Mouse (Mus musculus) limb, embryonic 14.5 days (tissue): ENCODE data around the gene Rps28. TPM values are rescaled to one million over a fixed set of nuclear protein-coding genes. Genes with fewer than 3 reads are reported as not detected.

ENCODE experiments used
- ATAC-seq: fragments of 200-750 bp; cut with Nextera tagmentation; 2 replicates; pipeline ENCODE4 v1.8.0; 2017; ENCODE audit warnings: low read depth, moderate number of reproducible peaks, moderate TSS enrichment; ENCODE audit not compliant: low FRiP score
- DNase-seq: peaks from one replicate; pipeline ENCODE4 v3.0.0-alpha.2; 2015; ENCODE audit warnings: low spot score
- H3K27ac ChIP-seq: fragments of 300-500 bp; sonication (generic); replicated peaks from 2 replicates; pipeline ENCODE4 v1.5.1; 2014; ENCODE audit warnings: low read depth, mild to moderate bottlenecking, low read length, moderate library complexity, mixed read lengths
- H3K27me3 ChIP-seq: fragments of 300-500 bp; sonication (generic); 2 replicates; pipeline ENCODE4 v1.6.1; 2014; ENCODE audit warnings: low read length, mixed read lengths; ENCODE audit not compliant: control insufficient read depth, insufficient read depth
- H3K36me3 ChIP-seq: fragments of 300-500 bp; sonication (generic); 2 replicates; pipeline ENCODE4 v1.6.1; 2014; ENCODE audit warnings: mild to moderate bottlenecking, low read length, moderate library complexity, mixed read lengths; ENCODE audit not compliant: control insufficient read depth, insufficient read depth
- H3K4me1 ChIP-seq: fragments of 300-500 bp; sonication (generic); 2 replicates; pipeline ENCODE4 v1.6.1; 2014; ENCODE audit warnings: antibody characterized with exemption, low read length, mixed read lengths; ENCODE audit not compliant: control insufficient read depth, insufficient read depth
- H3K4me2 ChIP-seq: fragments of 300-500 bp; sonication (generic); replicated peaks from 2 replicates; pipeline ENCODE4 v1.6.1; 2014; ENCODE audit warnings: low read depth, mild to moderate bottlenecking, low read length, moderate library complexity; ENCODE audit not compliant: severe bottlenecking
- H3K4me3 ChIP-seq: fragments of 300-500 bp; sonication (generic); replicated peaks from 2 replicates; pipeline ENCODE4 v1.5.1; 2014; ENCODE audit warnings: low read length
- H3K9ac ChIP-seq: fragments of 300-500 bp; sonication (generic); 2 replicates; pipeline ENCODE4 v1.6.1; 2014; ENCODE audit warnings: mild to moderate bottlenecking, low read depth, low read length, moderate library complexity; ENCODE audit not compliant: severe bottlenecking
- H3K9me3 ChIP-seq: fragments of 300-500 bp; sonication (generic); 2 replicates; pipeline ENCODE4 v1.6.1; 2016; ENCODE audit warnings: low read length; ENCODE audit not compliant: control insufficient read depth
- POLR2A ChIP-seq: fragments of 200-500 bp; IDR thresholded peaks from 2 replicates; pipeline ENCODE4 v1.8.0; 2012; ENCODE audit warnings: inconsistent platforms, mild to moderate bottlenecking, moderate library complexity, borderline replicate concordance; ENCODE audit not compliant: insufficient read depth, insufficient read length; ENCODE audit errors: extremely low read depth
- WGBS: fragments of 180-500 bp; shearing (Covaris S2); extraction: QIAGEN DNeasy Blood & Tissue Kit; methylation state at CpG from one replicate; pipeline ENCODE4 v1.1.7; 2014; 5-methylcytosine and 5-hydroxymethylcytosine counted together
- polyA plus RNA-seq, 2 experiments: library from polyadenylated mRNA; depleted of rRNA in 1 of 2; stranded (reverse) in 1 of 2; unstranded in 1 of 2; fragments of >200 nt; fragmentation: Nextera tagmentation in 1 of 2; extraction: Ambion mirVana in 1 of 2; gene quantifications; 2 replicates each; pipeline versions ENCODE4 v1.2.1 to v1.2.3; 2012 to 2014

Gene Rps28
- polyA plus RNA-seq, 2 experiments: 1,319 to 1,488 TPM

GRCm38 (mm10) chr17:33804745-33805144 lies 19.6 kb downstream of the Rps28 start:
- Histone ChIP-seq H3K4me3 (no peak overlapping the region), H3K27ac (no peak overlapping the region), H3K9ac (no peak overlapping the region), H3K4me2 (no peak overlapping the region), H3K36me3 (no peaks in the 10 kb centered on the region), H3K4me1 (no peaks in the 10 kb centered on the region), H3K9me3 (no peaks in the 10 kb centered on the region), H3K27me3 (no peaks in the 10 kb centered on the region)
- DNase-seq: no peak
- no peak for ATAC-seq
- no peak for TF ChIP-seq POLR2A
- WGBS: 38% methylated on average over 1 of the region's 1 CpGs

- no peaks in the 10 kb centered on the region for H3K36me3 ChIP-seq
- WGBS: 56% methylated on average over 4 of the region's 4 CpGs
- H3K4me1 ChIP-seq: no peaks in the 10 kb centered on the region
- no peak for TF ChIP-seq POLR2A
- no peak overlapping the region for H3K4me3 ChIP-seq
- ATAC-seq: no peak
- no peak overlapping the region for H3K4me2 ChIP-seq
- H3K27me3 ChIP-seq: no peaks in the 10 kb centered on the region
- no peak overlapping the region for H3K9ac ChIP-seq
- H3K9me3 ChIP-seq: no peaks in the 10 kb centered on the region
- H3K27ac ChIP-seq: no peak overlapping the region
- DNase-seq: no peak
These were observed 20.2 kb downstream of the Rps28 start for GRCm38 (mm10) chr17:33804205-33804604.

- DNase-seq: no peak
- 0% methylated on average over 2 of the region's 2 CpGs for WGBS
- no peak overlapping the region for H3K9ac ChIP-seq
- no peak for ATAC-seq
- H3K36me3 ChIP-seq: no peaks in the 10 kb centered on the region
- no peak overlapping the region for H3K4me2 ChIP-seq
- no peak for TF ChIP-seq POLR2A
- no peaks in the 10 kb centered on the region for H3K27me3 ChIP-seq
- no peaks in the 10 kb centered on the region for H3K4me1 ChIP-seq
- no peak overlapping the region for H3K27ac ChIP-seq
- H3K4me3 ChIP-seq: no peak overlapping the region
- no peaks in the 10 kb centered on the region for H3K9me3 ChIP-seq
These were observed 22.1 kb downstream of the Rps28 start for GRCm38 (mm10) chr17:33802221-33802620.

- Histone ChIP-seq H3K27ac (no peak overlapping the region), H3K4me1 (no peaks in the 10 kb centered on the region), H3K4me2 (no peak overlapping the region), H3K4me3 (no peak overlapping the region), H3K9me3 (no peaks in the 10 kb centered on the region), H3K9ac (no peak overlapping the region), H3K36me3 (no peaks in the 10 kb centered on the region), H3K27me3 (no peaks in the 10 kb centered on the region)
- DNase-seq: no peak
- 66% methylated on average over 1 of the region's 1 CpGs for WGBS
- no peak for TF ChIP-seq POLR2A
- no peak for ATAC-seq
These were observed 25.1 kb downstream of the Rps28 start for GRCm38 (mm10) chr17:33799277-33799676.

GRCm38 (mm10) chr17:33798306-33798705 lies 26.1 kb downstream of the Rps28 start:
- H3K36me3 ChIP-seq: no peaks in the 10 kb centered on the region
- no peaks in the 10 kb centered on the region for H3K27me3 ChIP-seq
- no peak for ATAC-seq
- DNase-seq: no peak
- no peak for TF ChIP-seq POLR2A
- H3K4me3 ChIP-seq: no peak overlapping the region
- 53% methylated on average over 3 of the region's 3 CpGs for WGBS
- H3K4me1 ChIP-seq: no peaks in the 10 kb centered on the region
- no peak overlapping the region for H3K9ac ChIP-seq
- no peaks in the 10 kb centered on the region for H3K9me3 ChIP-seq
- no peak overlapping the region for H3K27ac ChIP-seq
- no peak overlapping the region for H3K4me2 ChIP-seq

GRCm38 (mm10) chr17:33788732-33789131 lies 35.6 kb downstream of the Rps28 start:
- 76% methylated on average over 4 of the region's 4 CpGs for WGBS

More at GRCm38 (mm10) chr17:33788732-33789131, 35.6 kb downstream of the Rps28 start:
- Histone ChIP-seq H3K9me3 (no peaks in the 10 kb centered on the region), H3K36me3 (no peaks in the 10 kb centered on the region), H3K4me3 (no peak overlapping the region), H3K9ac (no peak overlapping the region), H3K4me1 (no peaks in the 10 kb centered on the region), H3K4me2 (no peak overlapping the region), H3K27ac (no peak overlapping the region), H3K27me3 (no peaks in the 10 kb centered on the region)
- ATAC-seq (no peak), DNase-seq (no peak)
- TF ChIP-seq POLR2A: no peak
